Mouse (Mus musculus): ENCODE results near the gene Fap.

The Fap gene

GRCm38 (mm10) chr2:62460231-62460710 is 113.6 kb downstream of the Fap start:
- peak; percentile 87 for DNase-seq (ENCODE audit: extremely low read depth, low read depth)

GRCm38 (mm10) chr2:62459241-62460174 is 114.4 kb downstream of the Fap start:
- DNase-seq (ENCODE audit: extremely low read depth, low read depth), result peak; percentile 28

- peak; percentile 71 for DNase-seq (ENCODE audit: extremely low read depth, low read depth)
Measured at GRCm38 (mm10) chr2:62458070-62458469, 115.8 kb downstream of the Fap start.

DNA sequence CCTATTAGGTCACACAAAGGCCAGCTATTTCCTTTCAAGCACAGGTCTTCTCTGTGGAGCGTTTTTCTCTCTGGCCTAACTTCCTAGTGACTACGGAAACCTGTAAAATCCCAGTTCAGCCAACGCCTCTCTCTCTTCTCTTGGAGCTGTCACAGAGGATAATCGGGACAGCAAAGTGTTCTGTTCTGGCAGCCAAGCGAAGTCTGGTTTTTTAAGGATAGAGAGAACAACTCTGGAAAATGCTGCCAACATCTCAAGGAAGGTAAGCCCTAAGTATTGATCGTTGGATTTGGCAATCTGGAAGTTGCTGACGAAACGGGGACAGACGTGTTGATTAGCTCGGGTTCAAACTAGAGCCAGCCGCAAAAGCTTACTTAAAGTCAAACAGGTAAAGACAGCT is 118.9 kb downstream of the Fap start:
- no peak for DNase-seq (ENCODE audit: extremely low read depth, low read depth)

DNA sequence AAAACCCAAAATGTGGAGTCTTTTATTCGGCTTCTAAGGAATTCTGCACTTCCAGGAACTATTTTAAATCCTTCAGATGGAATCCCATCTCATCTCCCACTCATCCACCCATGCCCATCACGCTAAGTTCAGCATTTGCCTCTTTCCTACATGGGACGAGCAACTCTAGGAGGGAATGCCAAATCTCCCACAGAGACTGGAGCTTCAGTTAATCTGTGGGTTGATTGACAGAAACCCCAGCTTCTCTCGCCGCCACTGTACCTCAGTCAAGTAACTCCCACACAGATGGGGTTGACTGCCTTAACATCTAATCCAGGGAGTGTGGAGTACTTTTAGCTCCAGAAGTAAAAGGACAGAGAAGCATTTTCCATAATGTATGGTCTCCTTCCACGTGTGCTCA is 119.8 kb downstream of the Fap start:
- DNase-seq (ENCODE audit: extremely low read depth, low read depth), result no peak

All from MEL-GATA-1-ER (cell line).